Mouse (Mus musculus): Measurements from ENCODE around the gene Sf1. TPM values are rescaled to one million over a fixed set of nuclear protein-coding genes. Genes with fewer than 3 reads are reported as not detected.

The Sf1 gene
- 100 to 1,000 TPM; 166 to 186 TPM for total RNA-seq (2021)
- long read RNA-seq, experiment 1, full-length matches to known transcripts, result 5 of 34 reads
- long read RNA-seq, experiment 1, partial matches to known transcripts, result 26 of 34 reads
- long read RNA-seq, experiment 1, other reads (novel, unspliced or antisense), result 3 of 34 reads
- long read RNA-seq, experiment 2, full-length matches to known transcripts, result 4 of 23 reads
- long read RNA-seq, experiment 2, partial matches to known transcripts, result 9 of 23 reads
- long read RNA-seq, experiment 2, other reads (novel, unspliced or antisense), result 10 of 23 reads

- DNase-seq, result peak; percentile 100
Observed at GRCm38 (mm10) chr19:6363411-6364240, at the start of gene Sf1. Gene Sf1, plus strand, starts transcription at chr19:6363690.

DNA sequence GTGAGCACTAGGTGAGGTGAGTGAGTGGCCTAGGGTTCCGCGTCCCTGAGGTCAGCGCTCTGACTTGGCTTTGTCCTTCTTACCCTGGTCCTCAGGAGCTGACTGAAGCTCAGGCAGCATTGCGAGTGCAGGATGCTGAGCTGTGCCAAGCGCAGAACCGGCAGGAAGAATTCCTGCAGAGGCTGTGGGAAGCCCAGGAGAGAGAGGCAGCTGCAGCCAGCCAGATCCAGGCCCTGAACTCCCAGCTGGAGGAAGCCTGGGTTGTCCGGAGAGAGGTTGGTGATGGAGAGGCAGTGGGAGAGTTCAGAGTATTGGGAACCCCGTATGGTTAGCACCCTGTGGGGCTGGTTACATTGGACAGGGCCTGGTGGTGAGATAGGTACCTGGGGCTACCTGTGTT is 49.7 kb upstream of the Sf1 start:
- DNase-seq, result no peak

- no peak for DNase-seq
Observed at GRCm38 (mm10) chr19:6314513-6314912, 49.0 kb upstream of the Sf1 start.

- no peak for DNase-seq
Observed at GRCm38 (mm10) chr19:6315573-6315972, 47.9 kb upstream of the Sf1 start.

GRCm38 (mm10) chr19:6318145-6318544 is 45.3 kb upstream of the Sf1 start:
- no peak for DNase-seq

DNA sequence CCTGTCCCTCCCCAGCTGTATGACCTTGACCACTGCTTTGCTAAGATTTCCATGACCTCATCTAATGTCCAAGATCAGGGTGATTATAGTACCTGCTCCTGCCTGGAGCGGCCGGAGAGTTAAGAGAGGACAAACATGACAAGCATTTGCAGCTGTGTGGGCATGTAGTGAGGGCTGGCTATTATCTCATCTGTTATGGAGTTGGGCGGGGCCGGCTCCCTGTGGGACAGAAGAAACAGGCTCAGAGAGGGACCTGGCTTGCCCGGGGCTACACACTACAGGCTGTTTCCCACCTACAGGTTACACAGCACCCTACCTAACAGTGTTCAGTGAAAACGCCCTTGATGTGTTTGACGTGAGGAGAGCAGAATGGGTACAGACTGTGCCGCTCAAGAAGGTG is 42.1 kb upstream of the Sf1 start:
- no peak for DNase-seq

DNA sequence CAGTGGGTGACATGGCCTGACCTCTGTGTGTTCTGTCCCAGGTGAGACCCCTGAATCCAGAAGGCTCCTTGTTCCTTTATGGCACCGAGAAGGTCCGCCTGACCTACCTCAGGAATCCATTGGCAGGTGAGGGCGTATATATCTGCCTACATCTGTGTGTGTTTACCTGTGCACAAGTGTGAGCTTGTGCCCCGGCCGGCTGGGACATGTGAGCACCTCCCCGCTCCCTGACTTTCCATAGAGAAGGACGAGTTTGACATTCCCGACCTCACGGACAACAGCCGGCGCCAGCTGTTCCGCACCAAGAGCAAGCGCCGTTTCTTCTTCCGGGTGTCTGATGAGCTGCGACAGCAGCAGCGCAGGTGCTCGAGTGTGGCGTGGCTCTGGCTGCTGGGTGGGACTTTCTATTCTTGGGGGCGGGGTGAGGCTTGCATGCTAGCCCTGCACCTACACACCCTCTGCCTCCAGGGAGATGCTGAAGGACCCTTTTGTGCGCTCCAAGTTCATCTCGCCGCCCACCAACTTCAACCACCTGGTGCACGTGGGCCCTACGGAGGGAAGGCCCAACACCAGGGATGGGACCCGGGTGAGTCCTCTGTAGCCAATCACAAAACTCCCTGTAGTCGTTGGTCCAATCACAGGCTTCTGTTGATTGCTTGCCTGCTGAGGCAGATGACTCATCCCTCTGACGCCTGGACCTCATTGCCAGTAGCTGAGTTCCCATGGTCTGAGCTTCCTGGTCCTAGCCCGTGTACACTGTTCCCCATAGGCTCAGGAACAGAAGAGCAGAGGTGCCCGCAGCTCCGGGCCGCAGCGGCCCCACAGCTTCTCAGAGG is 41.5 kb upstream of the Sf1 start:
- no peak for DNase-seq

DNA sequence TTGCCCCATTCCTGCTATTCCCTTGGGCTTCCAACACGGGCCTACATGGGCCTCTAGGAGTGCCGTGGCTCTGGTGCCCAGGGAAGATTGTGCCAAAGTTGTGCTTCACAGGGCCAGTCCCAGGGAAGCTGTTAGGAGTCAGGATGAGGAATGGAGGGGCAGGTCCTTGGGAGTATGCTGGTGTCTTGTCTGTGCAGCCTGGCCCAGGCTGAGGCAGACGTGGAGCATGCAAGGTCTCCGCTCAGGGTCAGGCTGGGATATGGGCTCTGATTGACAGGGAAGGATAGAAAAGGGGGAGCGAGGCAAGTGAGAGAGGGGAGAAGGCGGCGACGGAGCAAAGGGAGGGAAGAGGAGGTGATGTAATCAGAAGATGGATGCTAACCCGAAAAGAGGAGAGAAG is 38.7 kb upstream of the Sf1 start:
- DNase-seq, result peak; percentile 52

DNA sequence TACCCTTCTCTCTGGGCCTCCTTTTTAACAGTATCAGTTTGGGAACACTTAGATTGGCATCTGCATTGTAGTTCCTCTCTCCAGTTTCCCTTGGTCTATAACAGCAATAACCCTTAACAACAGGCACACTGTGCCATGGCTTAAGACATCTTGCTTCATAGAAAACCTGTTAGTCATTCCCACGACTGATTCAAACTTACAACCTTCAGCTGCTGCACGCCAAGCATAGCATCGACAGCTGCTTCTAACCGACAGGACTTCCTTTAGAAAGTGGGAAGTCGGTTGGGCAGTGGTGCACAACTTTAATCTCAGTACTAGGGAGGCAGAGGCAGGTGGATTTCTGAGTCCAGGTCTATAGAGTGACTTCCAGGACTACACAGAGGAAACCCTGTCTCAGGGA is 32.3 kb upstream of the Sf1 start:
- DNase-seq, result no peak

DNA sequence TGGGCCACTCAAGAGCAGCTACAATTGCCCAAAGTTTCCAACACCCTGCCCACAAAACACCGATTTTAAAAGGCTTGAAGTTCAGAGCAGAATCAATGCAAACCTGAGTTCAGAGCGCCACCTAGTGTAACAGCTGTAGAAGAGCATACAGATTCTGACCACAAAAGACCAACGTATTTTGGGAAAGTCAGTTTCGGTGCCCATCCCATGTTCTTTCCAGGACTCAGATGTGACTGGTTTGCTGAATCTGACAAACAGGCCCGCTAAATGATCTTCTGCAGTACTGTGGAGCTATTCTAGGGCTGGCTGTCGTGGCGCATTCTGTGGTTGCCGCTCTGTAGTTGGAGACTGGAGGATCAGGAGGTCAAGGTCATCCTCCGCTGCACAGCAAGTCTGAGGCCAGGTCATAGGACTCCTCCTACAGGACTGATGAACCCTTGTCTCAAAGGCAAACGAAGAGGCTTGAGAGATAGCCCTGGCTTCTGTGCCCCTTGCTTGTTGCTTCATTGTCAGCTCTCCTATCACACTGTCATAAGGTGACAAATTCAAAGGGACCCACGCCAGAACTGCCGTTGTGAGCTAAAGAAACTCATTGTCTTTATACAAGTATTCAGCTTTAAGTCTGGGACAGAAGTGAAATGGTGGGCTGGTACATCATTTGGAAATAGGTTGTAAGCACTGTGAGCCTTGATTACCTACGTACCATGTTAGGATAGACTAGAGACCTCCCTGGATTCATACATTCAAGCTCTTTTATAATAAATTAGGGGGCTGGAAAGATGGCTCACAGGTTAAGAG is 31.6 kb upstream of the Sf1 start:
- peak; percentile 76 for DNase-seq

GRCm38 (mm10) chr19:6333761-6334595 is 29.5 kb upstream of the Sf1 start:
- DNase-seq, result no peak

DNA sequence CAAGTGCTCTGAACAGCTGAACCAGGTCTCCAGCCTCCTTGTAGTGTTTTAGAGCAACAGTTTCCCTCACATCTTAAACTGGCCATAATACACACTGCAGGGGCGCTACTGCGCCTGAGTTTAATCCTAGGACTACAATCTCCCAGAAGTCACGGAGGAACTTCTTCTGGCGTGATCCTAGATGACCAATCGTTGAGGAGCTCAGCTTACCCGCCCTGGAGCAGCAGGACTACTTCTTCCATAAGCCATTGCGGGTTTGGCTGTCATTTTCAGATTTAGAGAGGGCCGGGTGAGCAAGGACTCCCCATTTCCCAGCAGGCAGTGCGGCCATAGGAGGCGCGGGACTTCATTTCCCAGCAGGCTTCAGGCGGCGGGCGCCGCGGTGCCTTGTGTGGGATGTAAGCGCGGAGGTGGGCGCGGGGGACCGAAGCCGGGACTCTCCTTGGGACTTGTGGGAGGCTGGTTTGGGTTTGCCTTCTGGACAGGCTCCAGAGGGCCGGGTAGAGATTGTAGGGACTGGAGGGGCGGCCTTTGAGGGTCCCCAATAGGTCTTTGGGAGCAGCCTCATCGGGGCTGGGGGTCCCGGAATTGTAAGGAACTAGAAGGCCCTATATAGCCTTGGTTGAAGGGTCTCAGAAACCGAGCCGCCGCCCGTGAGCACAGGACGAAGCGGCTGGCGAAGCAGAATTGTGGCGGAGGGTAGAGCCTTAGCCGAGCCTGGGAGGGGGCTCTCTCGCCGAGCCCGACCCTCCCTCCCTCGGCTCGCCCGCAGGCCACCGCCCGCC is 28.6 kb upstream of the Sf1 start, which contains the start of gene Men1:
TSS of gene Men1 (plus strand) at position 307 of the 785 bp plus-strand sequence.
- DNase-seq, result peak; percentile 92

DNA sequence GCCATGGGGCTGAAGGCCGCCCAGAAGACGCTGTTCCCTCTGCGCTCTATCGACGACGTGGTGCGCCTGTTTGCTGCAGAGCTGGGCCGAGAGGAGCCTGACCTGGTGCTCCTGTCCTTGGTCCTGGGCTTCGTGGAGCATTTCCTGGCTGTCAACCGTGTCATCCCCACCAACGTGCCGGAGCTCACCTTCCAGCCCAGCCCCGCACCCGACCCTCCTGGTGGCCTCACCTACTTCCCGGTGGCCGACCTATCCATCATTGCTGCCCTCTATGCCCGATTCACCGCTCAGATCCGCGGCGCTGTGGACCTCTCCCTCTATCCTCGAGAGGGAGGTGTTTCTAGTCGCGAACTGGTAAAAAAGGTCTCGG is 28.0 kb upstream of the Sf1 start:
- DNase-seq, result peak; percentile 46

- no peak for DNase-seq
Observed at GRCm38 (mm10) chr19:6336920-6337319, 26.6 kb upstream of the Sf1 start.

- no peak for DNase-seq
Observed at GRCm38 (mm10) chr19:6338171-6338570, 25.3 kb upstream of the Sf1 start.

- no peak for DNase-seq
Observed at GRCm38 (mm10) chr19:6338716-6339115, 24.8 kb upstream of the Sf1 start.

DNA sequence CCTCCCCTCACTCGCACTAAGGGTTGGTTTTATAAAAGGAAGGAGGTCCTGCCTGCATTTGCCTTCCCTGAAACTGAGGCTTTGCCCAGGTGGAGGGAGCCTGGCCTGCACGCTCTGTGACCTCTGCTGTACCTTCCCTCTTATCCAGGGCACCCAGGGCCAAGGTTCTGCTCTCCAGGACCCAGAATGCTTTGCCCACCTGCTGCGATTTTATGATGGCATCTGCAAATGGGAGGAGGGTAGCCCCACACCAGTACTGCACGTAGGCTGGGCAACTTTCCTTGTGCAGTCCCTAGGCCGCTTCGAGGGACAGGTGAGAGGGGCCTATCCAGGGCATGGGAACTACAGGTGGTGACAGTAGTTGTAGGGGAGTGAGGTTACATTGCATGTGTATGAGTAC is 24.3 kb upstream of the Sf1 start:
- DNase-seq, result no peak

DNA sequence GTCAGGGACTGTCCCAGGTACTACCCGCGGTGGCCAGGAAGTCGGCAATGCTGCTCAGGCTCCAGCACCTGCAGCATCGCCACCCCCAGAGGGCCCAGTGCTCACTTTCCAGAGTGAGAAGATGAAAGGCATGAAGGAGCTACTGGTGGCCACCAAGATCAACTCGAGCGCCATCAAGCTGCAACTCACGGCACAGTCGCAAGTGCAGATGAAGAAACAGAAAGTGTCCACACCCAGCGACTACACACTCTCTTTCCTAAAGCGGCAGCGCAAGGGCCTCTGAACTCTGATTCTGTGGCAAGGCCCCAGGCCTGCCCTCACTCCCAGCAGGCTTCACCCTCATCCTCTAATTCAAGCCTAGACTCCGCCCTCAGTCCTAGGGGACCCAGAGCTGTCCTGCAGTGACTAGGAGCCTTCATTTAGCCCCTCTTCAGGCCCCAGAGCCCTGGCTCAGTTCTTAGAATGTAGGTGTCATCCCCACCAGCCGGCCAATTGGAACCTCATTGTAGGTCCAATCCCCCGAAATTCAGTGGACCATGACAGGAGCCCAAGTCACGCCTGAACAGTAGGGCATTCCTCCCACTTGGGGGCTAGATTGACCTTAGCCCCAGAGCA is 23.5 kb upstream of the Sf1 start:
- peak; percentile 48 for DNase-seq
